Mouse (Mus musculus) WW6 (cell line): ENCODE measurements around the gene Sycn.

ENCODE experiments used
- DNase-seq: peaks from one replicate; pipeline ENCODE4 v3.0.0-alpha.2; 2013; ENCODE audit warnings: low read depth, low spot score

Sycn gene

GRCm38 (mm10) chr7:28585001-28585400 is 44.3 kb downstream of the Sycn start:
- no peak for DNase-seq

- DNase-seq = no peak
Observed at GRCm38 (mm10) chr7:28586663-28587411, 46.2 kb downstream of the Sycn start.

GRCm38 (mm10) chr7:28587644-28588043 is 47.0 kb downstream of the Sycn start:
- DNase-seq = no peak
